Mouse (Mus musculus): ENCODE data around the gene Dusp5.
A peak's percentile ranks its signal among the peaks of the same experiment; 100 is the strongest.
"Not testable (repeated sequence)": the region's sequence is repeated elsewhere in the genome, so short reads cannot be mapped to it uniquely, and the experiment has no call there.

Gene Dusp5

GRCm38 (mm10) chr19:53528752-53529454 is at the start of gene Dusp5:
Gene Dusp5, plus strand, starts transcription at chr19:53529109.
- DNase-seq (ENCODE audit: low spot score): peak; percentile 97

GRCm38 (mm10) chr19:53479590-53479989 is 49.3 kb upstream of the Dusp5 start:
- no peak for DNase-seq (ENCODE audit: low spot score)

- no peak for DNase-seq (ENCODE audit: low spot score)
Observed at GRCm38 (mm10) chr19:53482093-53482492, 46.8 kb upstream of the Dusp5 start.

DNA sequence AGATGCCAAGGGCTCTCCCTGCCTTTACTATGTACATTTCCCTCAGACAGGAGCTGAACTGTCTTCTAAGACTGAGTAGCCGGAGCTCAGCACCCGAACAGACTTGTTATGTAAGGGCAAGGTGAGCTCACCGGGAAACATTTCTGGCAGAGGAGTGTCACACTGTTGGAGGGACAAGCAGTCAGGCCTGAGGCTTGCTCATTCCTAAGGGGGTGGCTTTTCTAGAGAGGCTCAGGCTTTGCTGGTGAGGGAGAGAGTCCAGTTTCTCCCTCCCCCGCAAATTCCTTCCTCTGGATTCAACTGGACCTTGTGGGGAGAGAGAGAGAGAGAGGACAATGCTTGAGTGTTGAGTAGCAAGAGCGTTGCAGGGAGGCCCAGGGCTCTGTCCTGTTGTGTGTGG is 46.4 kb upstream of the Dusp5 start:
- no peak for DNase-seq (ENCODE audit: low spot score)

GRCm38 (mm10) chr19:53483984-53484383 is 44.9 kb upstream of the Dusp5 start:
- no peak for DNase-seq (ENCODE audit: low spot score)

- no peak for DNase-seq (ENCODE audit: low spot score)
Observed at GRCm38 (mm10) chr19:53484918-53485317, 44.0 kb upstream of the Dusp5 start.

- no peak for DNase-seq (ENCODE audit: low spot score)
Observed at GRCm38 (mm10) chr19:53489187-53489586, 39.7 kb upstream of the Dusp5 start.

GRCm38 (mm10) chr19:53489910-53490309 is 39.0 kb upstream of the Dusp5 start:
- DNase-seq (ENCODE audit: low spot score): no peak

DNA sequence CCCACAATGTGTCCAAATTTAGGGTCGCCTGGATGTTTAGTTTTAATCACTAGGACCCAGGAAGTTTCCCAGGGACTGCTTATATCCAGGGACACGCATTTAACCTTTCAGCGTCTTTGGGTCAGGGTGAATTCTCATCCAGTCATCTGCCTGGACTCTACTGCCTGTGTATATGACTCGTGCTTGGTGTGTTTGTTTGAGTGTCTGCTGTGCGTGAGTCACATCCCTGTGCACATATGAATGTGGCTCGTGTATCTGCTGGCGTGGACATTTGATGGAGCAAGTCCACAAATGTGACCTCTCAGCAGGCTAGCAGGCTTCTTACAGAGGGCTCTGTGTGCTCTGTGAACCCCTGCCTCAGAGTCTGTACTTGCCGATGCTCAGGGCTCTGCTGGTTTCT is 38.0 kb upstream of the Dusp5 start:
- no peak for DNase-seq (ENCODE audit: low spot score)

DNA sequence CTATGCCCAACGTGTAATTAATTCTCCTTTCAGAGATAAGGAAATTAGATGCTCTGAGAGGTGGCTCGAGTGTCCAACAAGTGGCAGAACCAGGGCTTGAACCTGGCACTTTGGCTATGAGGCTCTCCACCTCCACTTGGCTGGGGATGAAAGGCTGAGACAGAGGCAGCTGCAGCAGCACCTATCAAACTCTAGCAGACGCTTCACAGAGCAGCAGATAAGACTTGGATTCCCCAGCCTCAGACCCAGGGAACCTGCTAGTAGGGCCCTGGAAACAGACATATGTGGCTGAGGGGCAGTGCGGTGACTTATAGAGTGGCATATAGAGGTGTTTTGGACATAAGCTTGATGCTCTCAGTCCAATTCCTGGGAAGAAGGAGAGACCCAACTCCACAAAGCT is 36.4 kb upstream of the Dusp5 start:
- no peak for DNase-seq (ENCODE audit: low spot score)

DNA sequence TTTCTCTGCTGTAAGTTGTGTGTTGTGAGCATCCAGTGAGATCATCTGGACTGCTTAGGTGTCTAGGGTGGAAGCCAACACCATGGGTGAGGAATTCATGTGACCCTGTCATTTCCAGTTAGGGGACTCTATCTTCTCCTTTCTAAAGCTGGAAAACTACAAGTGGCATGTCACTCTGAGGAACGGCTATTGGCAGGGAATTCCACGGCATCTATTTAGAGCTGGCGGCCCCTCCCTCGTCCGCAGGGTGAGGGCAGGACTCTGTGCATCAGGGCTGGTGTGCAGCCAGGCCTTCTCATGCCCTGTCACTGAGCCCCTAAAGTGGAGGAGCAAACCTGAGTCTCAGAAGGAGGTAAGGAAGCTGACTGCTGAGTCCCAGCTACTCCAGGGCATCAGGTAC is 35.0 kb upstream of the Dusp5 start:
- no peak for DNase-seq (ENCODE audit: low spot score)

GRCm38 (mm10) chr19:53497910-53498309 is 31.0 kb upstream of the Dusp5 start:
- no peak for DNase-seq (ENCODE audit: low spot score)

GRCm38 (mm10) chr19:53499049-53499448 is 29.9 kb upstream of the Dusp5 start:
- DNase-seq (ENCODE audit: low spot score): no peak

- no peak for DNase-seq (ENCODE audit: low spot score)
Observed at GRCm38 (mm10) chr19:53499451-53499940, 29.4 kb upstream of the Dusp5 start.

- peak; percentile 55 for DNase-seq (ENCODE audit: low spot score)
Observed at GRCm38 (mm10) chr19:53500298-53501006, 28.5 kb upstream of the Dusp5 start.

DNA sequence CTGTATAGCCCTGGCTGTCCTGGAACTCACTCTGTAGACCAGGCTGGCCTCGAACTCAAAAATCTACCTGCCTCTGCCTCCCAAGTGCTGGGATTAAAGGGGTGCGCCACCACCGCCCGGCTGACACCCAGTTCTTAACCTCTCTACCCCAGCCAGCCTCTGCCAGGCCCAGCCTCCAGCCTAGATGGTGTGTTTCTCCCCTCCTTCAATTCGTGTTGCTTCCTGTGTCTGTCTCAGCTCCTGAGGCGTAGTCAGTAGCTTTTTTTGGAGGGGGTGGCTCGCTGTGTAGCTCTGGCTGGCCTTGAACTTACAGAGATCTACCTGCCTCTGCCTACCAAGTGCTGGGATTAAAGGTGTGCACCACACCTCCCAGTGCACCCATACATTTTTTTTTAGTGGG is 27.7 kb upstream of the Dusp5 start:
- DNase-seq (ENCODE audit: low spot score): not testable (repeated sequence)

GRCm38 (mm10) chr19:53501765-53502164 is 27.1 kb upstream of the Dusp5 start:
- no peak for DNase-seq (ENCODE audit: low spot score)

GRCm38 (mm10) chr19:53502891-53503371 is 26.0 kb upstream of the Dusp5 start:
- peak; percentile 47 for DNase-seq (ENCODE audit: low spot score)

DNA sequence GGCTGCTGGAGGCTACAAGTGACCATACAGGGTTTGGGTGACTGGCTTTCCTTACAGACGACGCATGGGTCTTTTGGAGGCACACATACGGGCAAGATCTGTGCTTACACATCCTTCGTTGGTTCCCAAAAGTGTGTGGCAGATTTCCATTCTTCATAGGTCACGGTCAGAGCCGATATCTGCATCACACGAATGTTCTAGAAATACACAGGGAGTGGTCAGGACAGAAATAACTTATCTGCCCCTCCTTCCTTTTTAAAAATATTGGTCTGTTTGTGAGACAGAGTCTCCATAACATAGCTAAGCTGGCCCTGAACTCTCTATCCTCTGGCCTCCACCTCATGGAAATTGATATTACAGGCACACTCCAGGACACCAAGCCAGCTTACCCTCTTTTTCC is 24.7 kb upstream of the Dusp5 start:
- no peak for DNase-seq (ENCODE audit: low spot score)

DNA sequence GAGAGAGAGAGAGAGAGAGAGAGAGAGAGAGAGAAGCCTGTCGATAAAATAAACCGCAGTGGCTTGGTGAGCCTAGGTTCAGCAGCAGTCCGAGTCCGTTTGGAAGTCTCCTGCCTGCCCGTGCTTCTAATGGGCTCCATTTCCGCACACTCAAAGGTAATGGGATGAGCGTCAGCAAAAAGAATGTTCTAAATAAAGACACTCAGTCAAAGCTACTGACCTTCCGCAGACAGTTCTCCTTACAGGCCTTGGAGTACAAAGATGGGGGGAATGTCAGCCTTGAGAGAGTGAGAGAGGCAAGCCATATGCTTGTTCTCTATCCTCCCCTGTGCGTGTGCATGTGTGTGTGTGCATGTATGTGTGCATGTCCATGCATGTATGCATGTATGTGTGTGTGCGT is 23.2 kb upstream of the Dusp5 start:
- DNase-seq (ENCODE audit: low spot score): no peak

- peak; percentile 47 for DNase-seq (ENCODE audit: low spot score)
Observed at GRCm38 (mm10) chr19:53507497-53507896, 21.4 kb upstream of the Dusp5 start.

DNA sequence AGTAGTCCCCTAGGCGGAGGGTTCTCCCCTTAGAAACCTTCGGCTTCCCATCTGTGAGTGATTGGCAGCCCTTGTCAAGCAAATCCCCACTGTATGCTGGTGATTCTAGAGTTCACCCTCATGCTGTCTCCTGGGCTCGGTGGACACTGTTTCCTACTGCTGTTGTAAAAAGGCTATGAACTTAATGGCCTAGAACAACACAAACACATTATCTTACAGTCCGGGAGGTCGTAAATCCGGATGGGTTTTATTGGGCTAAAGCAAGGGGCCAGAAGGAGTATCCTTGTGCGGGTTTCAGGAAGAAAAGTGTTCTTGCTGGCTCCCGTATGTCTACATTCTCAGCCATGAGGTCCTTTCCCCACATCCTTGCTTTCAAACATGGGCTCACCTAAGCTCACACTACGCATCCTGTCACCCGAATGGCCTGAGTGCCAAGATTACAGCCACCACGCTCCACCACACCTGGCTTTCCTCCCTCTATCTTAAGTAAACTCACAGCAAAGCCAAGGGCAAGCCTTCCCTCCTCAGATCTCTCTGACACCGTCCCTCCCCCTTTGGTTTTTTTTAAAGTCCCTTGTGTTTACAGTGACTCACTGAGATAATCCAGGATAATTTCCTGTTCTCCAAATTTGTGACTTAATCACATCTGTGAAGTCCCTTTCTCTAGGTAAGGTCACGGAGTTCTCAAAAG is 17.5 kb upstream of the Dusp5 start:
- no peak for DNase-seq (ENCODE audit: low spot score)

Measured in layer of hippocampus, adult 11-12 months (tissue).